Mouse (Mus musculus) CD4-positive helper T cell, adult 2 months (primary cell): Measurements from ENCODE around the gene Rad1.
"Not testable (repeated sequence)": the region's sequence is repeated elsewhere in the genome, so short reads cannot be mapped to it uniquely, and the experiment has no call there.

Source experiments
- DNase-seq: peaks from one replicate; pipeline ENCODE4 v3.0.0-alpha.2; 2012; ENCODE audit warnings: low read depth, missing footprints, low spot score

Gene Rad1

DNA sequence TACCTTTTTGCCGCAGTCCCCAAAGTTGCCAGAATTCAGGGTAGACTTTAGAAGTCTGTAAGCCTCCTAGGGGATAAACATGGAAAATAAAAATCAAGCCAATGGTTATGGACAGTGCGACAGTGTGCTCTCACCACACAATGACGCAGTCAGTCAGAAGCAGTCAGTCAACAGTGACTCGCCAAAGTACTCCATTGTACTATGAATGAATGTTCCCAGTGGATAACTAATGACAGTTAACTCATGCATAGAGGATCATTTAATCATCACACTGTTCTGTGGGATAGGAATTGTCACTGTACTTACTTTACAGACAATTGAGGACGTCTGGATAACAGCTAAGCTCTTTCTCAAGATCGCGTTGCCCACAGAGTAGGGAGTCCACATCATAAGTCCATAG lies 29.3 kb downstream of the Rad1 start:
- no peak for DNase-seq

DNA sequence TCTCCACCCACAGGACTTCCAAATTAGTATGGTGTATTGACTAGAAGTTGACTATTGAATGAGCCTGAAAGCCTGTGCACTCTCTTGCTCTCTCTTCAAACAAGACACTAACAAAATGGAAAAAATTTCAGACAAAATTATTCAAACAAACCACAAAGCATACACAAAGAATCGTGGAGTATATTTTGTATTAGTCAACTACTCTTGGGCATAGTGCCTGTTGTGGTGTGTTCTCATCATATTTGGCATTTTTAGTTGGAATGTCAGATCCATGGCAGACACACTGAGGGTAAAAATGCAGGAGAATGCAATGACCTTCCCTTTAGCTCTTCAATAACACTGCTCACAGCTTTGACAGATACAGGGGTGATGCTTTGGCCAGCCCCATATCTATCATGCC lies 40.1 kb downstream of the Rad1 start:
- DNase-seq = no peak

DNA sequence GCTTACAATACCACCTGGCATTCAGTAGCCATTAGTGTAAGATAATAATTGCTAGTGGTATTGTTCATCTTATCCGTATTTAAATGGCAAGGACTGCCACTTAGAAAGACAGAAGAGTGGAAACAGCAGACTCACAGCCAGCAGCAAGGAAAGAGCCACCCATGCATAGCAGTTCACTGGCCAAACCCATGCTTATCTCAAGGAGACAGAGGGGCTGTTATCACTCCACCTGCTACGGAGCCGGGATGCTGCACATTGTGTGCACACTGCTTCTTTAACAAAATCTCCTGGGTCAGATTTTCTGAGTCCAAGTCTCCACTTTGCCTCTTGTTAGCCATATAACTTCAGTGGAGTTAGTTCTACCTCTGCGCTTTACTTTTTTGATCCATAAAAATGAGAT lies 45.5 kb downstream of the Rad1 start:
- DNase-seq = no peak

DNA sequence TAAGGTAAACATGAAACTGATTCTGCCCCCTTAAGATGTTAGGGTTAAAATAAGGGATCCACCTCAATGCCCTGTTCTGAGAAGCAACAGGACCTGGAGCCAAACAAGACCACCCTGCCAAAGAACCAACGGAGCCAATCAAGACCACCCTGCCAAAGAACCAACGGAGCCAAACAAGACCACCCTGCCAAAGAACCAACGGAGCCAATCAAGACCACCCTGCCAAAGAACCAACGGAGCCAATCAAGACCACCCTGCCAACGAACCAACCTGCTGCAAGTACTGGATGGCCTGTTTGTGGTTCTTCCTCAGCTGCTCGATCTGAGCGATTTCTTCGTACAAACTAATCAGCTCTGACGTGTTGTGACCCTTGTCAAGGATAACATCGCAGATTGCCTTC lies 47.5 kb downstream of the Rad1 start:
- not testable (repeated sequence) for DNase-seq

DNA sequence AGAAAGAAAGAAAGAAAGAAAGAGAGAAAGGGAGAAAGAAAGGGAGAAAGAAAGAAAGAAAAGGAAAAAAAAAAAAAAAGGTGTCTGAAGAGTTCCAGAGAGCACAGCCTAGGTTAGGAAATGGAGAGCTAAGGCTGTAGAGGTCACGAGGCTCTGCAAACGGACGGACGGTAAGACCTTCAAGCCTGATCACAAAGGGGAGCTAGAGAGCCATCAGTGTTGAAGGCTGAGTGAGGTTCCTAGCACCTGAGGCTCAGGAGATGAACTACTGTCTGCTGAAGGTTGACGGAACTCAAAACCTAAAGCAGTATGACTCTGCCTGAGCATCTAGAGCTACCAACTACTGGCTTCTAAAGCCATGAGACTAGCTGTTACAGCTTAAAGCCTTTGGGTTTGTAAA lies 48.8 kb downstream of the Rad1 start:
- DNase-seq = no peak

DNA sequence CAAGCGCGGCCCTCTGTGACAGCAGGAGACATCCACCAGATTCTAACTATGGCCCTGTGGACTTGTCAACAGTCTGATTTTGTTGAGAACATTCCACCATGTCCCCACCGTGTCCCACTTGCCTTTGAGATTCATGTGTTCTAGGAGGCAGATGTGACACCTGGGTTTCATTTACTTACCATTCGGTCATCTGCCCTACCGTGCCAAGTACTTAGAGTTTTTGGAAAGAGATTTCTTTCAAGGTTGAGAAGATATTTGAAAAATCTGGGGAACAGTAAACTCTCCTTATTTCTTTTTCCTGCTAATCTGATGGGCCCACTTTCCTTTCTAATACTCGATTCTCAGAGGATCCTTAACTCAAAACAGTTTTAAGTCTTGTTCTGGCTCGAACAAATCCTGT lies 50.2 kb downstream of the Rad1 start:
- no peak for DNase-seq

DNA sequence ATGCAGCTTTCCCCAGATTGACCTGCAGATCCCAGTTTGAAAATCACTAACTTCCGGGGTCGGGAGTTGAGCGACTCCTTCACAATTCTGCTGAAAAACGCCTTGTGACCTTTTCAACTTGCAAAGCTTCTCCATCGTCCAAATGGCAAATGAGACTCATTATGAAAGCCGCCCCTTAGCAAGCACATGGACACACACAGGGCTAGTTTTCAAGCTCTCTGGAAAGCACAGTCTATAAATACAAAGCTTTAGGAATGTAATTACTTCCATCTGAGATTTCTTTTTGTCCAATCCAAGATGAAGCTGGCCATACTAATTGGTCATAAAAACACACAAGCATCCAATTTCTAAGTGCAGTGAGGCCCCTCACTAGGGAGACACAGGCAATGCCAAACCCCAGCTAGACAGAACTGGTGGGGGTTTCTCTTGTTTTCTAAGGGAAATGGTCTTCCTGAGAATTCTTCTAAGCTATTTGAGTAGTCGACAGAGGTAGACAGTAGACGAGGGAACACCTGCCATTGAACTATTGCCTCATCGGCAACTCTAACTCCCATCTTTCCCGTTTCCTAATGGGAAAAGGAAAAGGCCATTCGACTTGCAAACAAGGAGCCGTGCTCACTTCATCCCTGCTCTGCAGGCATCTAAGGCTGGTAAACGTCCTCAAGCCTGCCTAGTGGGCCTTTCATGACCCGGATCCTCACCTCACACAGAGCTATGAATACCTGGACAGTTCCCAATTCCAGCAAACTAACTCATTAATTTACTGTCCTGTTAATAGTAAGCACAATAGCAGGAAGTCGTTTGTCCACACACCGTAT lies 54.7 kb downstream of the Rad1 start:
- no peak for DNase-seq
